Mouse (Mus musculus) adipocyte (in vitro differentiated cells): ENCODE measurements at regions not wholly inside any gene's neighbourhood (a gene's known extent, or its start where the extent isn't known, plus 50 kb on each side); places are given as distances from the start of the nearest gene placed in this dataset.

Experiments used
- DNase-seq: peaks from one replicate; pipeline ENCODE4 v3.0.0-alpha.2; 2016; ENCODE audit warnings: low spot score

DNA sequence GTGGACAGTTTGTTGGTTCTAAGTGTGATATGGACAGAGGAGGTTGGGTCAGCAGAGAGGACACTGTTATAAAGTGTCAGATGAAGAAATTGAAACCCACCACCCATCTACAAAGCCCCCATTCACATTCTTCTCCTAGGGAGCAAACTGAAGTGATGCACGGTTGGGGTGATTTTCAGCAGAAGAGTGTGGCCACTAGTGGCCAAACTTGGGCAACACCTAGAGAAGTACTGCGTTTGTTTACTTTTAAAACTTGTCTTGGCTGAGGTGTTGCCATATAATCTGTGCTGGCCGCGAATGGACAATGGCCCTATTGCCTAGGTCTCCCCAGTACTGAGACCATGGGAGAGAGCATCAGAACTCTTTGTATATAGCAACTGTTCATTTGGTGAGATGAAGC is 150.8 kb upstream of the Cox10 start:
- no peak for DNase-seq

DNA sequence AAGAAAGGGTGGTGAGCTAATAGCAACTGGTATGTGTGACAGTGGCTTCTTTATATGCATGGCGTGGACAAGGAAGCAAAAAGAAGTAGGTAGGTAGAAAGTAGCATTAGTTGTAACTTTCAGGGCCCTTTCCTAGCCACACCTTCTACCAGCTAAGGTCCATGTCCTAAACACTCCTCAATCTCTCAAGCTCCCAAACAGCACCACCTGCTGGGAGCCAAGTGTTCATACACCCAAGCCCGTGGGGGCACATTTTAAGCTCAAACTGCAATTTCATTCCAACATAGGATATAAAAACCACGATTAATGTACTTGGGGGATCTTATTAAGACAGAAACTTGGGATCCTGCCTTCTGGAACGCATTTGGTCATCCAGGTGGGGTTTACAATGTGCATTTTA is 141.6 kb upstream of the Cox10 start:
- DNase-seq: peak; percentile 4

DNA sequence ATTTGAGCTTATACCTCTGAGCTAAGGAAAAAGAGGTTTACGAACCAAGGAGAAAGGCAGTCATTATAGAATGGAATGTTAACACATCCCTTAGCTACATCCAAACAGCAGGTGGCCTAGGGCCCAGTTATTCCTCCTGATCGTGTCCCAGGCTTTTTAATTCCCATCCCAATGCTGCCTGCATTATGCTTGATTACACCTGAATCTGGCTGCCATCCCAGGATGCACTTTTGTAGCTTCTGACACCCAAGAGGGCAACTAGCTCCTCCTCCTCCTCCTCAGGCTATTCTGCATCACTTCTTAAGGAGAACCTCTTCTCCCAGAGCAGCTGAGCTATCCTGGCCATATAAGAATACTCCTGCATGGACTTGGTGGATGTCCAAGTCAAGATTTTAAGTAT is 137.9 kb upstream of the Cox10 start:
- no peak for DNase-seq

DNA sequence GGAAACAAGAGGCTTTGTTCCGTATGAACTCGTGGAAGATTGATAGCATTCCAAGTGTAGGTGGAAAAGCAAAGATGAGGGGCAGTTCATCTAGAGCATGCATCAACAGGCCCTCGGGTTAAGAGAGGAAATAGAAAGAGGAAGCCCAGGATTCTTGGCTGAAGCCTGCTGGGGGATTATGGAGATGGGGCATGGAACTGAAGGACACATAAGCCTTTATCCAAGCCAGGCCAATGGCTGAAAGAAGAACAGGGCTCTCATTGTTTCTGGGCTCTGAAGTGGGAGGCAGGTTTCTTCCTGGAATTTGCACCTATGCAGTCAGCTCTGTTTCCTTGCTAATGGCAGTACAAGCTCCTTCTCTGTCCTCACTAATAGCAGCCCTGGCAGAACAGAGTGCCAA is 131.6 kb upstream of the Cox10 start:
- no peak for DNase-seq

DNA sequence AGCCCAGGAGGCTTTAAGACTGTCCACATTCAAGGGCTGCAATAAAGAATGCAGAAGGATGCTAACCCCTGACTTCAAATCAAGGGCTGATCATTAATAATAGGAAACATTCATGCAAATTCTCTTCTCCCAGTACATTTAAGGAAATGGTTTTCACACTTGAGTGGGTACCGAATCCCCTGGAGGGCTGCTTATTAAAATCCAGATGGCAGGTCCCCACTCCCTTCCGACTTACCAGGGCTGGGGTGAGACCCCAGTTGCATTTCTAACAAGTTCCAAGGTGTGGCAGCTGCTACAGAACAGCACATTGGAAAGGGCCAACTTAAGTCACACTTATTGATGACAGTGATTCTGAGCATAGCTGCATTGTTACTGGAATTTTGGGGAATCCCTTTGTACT is 129.0 kb upstream of the Cox10 start:
- DNase-seq: no peak

DNA sequence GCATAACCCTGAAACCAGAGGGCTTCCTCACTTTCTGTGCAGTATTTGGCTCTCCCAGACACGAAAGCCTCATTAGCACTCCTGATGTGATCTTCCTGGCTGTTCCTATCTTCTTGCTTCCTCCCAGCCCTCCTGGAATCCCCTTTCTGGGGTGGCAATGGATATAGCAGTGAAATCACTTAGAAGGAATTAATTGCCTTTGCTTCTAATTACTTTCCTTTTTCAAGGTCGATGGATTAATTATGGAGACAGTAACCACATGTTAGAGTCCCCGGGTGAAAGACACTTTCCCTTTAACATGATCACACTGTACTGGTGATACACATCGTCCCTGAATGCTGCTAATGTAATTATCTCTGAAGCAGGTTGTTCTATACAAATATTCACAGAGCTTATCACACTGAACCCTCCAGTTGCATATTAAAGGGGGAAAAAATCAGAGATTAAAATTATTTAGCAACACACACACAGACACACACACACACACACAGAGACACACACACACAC is 128.1 kb upstream of the Cox10 start:
- no peak for DNase-seq

DNA sequence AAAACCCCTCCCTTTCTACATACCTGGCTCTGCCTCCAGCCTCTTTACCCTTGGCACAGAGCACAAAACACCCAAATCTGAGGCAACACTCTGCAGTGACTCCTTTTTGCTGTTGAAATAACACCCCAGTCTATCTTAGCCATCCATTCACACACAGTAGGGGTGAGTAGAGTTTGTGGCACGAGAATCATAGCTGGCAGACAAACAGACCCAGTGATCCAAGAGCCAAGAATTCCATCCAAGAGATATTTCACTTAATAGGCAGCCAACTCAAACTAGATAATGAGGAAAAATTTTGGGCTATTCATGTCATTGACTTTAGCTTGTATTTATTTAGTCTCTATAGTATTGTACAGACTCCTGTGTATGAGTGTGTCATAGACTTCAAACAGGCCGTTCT is 126.9 kb upstream of the Cox10 start:
- DNase-seq: peak; percentile 2

DNA sequence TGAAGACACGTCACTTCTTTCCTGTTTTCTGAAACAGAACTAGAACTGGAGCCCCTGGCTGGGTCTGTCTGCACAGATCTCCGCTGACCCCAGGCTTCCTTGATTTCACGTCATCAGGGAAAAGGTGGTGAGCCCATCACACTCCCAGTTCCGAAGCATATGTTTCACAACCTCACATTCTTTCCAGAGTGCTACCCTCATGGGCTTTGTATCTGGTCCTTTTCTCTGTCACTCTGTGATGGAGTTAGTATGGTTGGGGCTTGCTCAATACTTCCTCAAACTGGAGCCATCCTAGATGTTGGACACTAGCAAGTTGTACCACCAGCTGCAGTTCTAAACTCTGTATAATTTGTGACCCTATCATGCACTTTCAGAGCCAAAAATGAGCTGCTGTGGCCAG is 125.8 kb upstream of the Cox10 start:
- no peak for DNase-seq

DNA sequence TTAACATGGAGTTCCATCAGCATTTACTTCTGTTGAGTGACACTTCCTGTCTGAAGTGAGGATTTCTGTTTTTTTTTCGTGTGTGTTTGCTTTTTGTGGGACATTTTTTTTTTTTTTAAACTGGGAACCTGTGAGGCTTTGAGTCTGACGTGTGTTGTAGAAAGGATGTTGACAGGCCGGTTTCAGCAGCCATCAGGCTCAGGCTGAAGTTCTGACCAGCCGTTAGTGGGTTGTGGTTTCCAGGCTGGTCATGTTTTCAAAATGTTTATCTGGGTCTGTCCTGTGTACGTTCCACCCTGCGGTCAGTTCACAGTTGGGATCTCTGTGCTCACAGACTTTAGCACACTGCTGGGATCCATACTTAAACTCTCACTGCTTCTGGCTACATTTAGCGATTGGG is 125.0 kb upstream of the Cox10 start:
- DNase-seq: no peak

DNA sequence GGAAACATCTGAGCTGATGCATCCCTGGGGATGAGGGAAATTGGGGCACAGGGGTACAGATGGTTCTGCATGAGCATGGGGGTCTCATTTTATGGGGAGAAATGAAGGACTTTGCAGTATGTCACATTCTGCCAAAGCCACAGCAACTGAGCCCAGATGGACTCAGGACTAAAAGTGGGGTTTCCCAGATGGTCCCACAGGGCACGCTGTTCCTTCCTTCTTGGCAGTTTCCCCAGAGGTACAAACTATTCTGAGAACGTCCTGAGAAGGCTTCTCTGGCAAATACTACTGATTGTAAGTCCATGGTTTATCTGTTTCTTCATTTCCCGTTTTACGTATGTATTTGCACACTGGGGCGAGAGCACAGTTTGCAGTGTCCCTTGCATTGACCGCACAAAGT is 121.6 kb upstream of the Cox10 start:
- no peak for DNase-seq

DNA sequence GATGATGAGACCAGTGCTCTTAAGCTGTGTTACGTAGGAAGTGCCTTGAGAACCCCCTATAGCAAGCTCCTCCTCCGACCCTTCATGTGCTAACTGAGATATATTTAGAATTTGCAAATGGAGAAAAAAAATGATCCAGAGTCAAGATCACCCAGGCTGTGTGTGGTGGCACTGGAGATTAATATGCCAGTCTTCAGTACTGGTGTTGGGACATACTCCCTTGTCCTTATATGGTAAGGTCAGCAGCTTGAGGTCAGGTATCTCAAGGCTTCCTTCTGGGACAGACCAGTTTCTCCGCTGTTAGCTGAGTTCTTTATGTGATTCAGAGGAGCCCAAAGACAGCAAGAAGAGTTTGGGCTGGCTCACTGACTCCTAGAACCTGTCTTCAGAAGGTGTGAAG is 116.0 kb upstream of the Cox10 start:
- DNase-seq: no peak

DNA sequence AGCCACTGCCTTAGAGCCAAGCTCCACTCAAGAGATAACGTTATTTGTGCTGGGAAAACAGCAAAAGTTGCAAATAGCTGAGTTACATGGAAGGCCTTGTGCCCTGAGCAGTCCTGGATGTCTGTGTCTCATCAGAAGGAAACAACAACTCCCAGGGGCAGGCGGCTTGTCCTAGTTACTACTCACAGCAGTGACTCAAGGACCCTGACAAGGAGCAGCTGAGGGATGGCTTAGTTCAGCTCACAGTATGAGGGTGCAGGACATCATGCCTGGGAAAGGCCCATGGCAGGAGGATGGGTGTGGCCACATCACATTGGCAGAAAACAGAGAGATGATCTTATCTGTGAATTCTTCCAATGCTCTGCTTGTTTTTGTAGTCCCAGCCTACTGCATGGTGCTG is 109.4 kb upstream of the Cox10 start:
- DNase-seq: no peak

DNA sequence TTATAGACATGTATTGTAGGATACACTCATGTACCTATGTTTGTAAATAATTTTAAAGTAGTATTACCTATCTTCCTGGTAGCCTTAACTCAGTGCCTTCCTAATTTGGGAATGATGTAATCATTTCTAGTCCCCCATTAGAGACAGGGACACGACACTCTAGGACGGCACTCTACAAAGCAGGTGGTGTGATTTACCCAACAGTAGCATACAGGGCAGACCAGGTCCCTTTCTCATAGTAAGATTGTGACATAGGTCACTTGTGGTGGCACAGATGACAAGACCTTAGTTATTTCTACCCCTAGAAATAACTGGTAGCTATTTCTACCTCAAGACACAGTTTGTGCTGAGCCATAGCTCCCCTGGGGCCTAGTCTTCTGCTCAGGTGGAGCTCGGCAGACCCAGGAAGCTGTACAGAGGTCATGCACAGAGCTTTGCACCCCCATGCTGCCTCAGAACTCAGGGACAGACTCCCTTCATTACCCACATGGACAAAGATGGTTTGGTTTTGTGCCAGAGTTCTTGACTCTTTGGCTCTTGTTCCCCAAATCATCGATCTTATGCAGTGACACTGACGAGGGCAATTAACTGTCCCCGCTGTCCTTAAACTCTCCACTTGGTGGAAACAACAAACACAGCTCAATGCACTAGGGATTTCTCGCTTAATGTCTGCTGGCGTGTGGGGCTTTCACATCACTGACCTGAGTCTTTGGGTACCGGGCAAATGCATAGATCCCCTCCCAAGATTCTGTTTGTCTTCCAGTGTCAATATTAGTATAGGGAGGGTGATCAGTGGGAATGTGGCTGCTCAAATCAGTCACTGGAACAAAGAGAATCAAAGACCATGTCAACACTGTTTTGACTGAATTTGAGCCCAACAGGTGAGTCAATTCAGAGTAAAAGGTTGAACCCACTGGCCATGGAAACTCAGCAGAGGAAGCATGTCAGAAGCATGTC is 108.5 kb upstream of the Cox10 start:
- no peak for DNase-seq

DNA sequence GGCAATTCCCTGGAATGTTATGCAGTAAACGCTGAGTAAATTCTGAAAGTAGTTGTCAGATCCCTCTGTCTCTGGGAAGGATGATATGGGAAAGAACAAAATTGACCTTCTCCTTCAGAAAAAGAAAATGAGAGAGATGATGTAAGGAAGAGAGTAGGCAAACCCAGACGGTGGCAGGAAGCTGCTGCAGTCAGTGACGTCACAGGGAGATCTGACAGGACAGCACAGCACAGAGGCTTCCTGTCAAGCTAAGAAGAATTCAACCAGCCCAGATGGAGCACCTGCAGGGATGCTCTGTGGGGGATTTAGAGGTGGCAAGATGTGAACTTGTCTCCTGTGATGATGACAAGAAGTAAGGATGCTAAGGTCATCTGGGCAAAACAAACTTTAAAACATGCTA is 107.7 kb upstream of the Cox10 start:
- DNase-seq: no peak

DNA sequence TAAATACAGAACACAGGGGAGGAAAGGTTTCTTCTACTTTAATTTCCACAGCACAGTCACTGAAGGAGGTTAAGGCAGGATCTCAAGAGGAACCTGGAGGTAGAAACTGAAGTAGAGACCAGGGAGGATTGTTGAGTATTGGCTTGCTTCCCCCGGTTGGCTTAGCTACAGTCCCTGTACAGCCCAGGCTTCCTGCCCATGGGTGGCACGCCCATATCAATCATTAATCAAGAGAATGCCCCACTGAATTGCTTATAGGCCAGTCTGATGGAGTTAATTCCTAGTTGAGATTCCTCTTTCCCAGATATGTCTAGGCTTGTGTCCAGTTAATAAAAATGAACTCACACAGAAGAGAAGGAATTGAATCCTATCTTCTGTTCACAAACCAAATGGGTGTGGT is 107.3 kb upstream of the Cox10 start:
- no peak for DNase-seq

DNA sequence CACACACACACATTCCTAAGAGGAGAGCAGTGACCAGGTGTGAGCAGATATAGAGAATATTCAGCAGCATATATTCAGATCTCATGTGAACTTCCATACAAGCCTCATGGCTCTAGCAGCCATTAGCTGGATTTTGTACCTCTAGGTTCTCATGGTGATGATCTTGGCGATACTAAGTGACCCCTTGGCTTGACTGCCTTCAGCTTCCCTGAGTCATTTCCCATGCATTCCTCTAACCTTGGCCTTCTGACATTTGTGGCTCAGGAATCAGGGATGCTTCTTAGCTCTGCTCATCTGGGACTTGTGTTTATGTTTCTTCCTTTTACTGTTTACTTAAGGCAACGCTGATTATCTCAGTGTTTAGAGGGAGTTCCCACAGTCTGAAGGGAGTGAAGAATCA is 100.8 kb upstream of the Cox10 start:
- no peak for DNase-seq

DNA sequence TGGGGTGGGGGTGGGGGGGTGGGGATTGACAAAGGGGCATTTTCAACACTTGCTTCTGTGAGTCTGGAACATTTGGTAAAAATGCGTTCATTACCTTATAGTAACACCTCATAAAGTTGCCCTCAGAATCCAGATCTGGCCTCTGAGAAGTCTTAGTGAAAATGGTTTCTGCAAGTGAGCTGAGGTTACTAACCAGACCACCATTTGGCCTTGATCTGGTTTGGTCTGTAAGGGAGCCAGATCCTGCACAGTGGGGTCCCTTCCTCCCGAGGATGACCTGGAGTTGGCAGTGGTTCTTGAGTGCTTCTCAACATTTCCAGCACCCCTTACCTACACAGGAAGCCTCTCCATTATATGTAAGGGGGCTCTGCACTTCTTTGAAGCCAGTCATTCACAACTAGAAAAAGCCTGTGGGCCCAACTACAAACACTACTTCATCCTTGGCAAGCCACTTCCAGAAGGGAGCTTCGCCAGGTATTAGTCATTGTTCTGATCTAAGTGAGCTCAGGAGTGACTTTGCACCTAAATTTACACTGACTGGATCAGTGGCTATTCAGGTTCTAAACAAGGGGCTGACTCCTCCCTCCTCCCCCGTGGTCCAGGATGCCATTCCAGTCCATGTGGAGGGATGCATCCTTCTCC is 94.3 kb upstream of the Cox10 start:
- DNase-seq: no peak

DNA sequence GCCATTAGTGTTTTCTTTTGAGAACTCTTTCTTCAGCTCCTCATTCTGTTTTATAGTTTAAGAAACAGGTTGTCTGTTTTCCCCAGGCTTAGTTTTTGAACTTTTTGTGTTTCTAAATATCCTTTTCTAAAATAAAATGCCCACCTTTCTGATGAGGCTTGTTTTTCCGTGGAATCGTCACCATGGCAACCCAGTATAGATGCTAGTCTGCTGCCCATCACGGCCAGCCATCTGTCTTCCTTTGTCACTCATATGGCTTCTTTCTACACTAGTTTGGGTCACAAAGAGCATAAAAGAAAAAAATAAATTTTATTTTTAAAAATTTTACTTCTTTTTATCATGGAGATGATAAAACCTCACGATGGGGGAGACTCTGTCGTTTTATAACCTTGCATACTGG is 93.7 kb upstream of the Cox10 start:
- no peak for DNase-seq

DNA sequence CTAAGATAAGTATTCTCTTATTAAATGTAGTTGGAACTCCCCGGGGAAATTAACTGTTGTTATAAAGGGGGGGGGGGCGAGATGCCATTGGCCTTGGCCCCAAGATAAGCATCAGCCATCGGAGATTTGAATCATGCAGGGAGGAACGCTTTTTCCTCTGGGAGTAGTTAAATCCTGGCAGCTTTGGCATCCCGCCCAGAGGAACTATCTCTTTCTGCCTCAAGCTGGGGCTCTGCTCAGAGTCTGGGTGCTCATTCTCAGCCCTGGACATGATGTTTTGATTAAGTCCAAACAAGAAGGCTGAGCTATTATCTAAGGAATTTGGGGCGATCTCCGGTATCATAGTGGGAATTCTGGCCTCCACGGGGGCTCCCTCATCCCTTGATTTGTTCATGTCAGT is 89.4 kb upstream of the Cox10 start:
- peak; percentile 20 for DNase-seq

DNA sequence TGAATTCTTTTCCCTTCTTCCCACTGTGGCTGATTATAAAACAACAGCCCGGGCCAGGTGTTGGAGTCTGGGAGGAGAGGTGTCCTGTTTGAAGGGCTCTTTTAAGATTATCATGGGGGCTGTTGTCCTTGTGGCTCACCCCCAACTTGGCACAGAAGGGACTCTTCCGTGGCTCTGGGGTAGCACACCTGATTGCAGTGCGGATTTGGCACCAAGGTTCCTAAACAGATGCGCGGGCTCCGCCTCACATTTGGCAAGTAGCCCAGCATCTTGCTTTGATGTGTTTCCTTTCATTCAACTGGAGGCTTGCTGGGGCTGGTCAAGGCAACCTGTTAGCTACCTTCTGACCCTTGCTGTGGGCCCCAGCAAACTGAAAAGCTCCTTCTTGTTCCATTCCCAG is 85.5 kb upstream of the Cox10 start:
- no peak for DNase-seq

DNA sequence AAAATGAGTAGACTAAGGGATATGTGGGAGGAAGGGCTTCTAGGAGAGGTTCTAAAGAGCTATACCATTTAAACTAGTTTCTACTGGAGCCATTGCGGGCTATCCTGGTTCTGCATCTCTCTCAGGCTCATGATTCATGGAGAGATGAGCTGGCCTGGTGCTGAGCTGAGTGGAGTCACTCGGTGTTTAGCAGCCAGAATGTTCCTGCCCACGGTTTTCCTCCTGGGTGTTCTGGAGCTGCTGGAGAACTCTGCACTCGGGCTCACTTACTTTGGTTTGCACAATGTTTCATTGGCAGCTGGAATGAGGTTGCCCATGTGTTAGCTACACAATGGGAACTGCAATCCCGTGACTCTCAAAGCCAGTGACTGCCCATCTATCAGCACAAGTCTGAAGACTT is 79.0 kb upstream of the Cox10 start:
- DNase-seq: peak; percentile 5

DNA sequence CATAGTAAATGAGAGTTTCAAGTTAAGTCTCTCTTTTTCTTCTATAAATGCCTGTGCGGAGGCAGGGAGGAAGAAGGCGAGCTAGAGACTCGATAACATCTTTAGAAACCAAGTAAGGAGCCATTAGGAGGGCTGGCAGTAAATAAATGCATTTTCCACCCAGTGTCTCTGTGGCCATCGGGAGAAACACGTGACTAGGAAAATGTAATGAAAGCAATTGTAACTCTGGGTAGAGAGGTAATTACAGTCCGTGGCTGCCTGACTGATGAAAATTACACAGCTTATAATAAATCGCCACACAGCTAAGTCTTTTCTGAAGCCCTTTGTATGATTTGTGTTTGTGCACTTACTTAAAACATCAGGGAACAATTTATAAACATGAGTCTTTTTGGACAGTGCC is 77.4 kb upstream of the Cox10 start:
- DNase-seq: no peak

DNA sequence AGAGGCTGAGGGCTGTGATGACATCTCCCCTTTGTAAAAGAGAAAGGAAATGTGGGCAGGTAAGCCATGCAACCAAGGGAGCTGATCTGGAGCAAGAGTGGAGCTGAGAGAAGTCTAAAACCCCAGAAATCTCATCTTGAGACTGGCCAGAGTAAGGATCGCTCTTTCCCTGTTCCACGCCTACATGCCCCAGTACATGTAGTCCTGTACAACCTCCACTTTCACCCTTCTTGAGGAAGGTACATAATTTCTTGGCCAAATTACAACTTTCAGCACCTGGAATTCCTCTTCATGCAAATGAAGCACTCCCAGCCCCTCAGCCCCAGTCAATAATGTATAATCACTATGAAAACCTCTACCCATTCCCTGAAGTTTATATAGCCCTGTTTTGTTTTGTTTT is 60.2 kb upstream of the Cox10 start:
- no peak for DNase-seq

DNA sequence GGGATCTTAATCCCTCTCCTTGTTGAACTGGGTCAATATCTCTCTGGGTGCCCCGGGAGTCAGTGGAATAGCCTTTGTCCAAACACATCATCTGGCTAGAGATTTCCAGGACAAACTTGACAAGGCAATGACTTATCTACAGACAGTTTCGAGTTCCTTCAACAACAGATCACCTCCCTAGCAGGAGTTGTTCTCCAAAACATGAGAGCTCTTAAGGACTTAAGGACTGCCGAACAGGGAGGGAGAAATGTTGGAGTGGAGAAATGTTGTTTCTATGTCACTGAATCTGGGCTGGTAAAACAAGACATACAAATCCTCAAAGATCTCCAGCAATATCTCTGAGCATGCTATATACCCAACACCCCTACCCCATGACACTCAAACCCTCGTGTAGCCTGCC is 59.7 kb upstream of the Cox10 start:
- DNase-seq: no peak
